Mouse (Mus musculus) C2C12 (cell line): ENCODE results near the gene Kdm2b. TPM values are rescaled to one million over a fixed set of nuclear protein-coding genes. Genes with fewer than 3 reads are reported as not detected.

ENCODE experiments used
- H3K27me3 ChIP-seq: one replicate; pipeline ENCODE4 v1.6.1; 2011; ENCODE audit not compliant: control insufficient read depth, insufficient read depth, insufficient read length
- H3K36me3 ChIP-seq: one replicate; pipeline ENCODE4 v1.6.1; 2011; ENCODE audit not compliant: control insufficient read depth, insufficient read depth
- H3K4me3 ChIP-seq: one replicate; pipeline ENCODE4 v1.5.1; 2011; ENCODE audit warnings: mild to moderate bottlenecking, control low read depth; ENCODE audit not compliant: poor library complexity, insufficient read depth, severe bottlenecking
- H3K79me2 ChIP-seq: one replicate; pipeline ENCODE4 v1.6.1; 2011; ENCODE audit not compliant: control insufficient read depth, insufficient read depth
- H3K79me3 ChIP-seq: one replicate; pipeline ENCODE4 v1.6.1; 2011; ENCODE audit warnings: low read depth, control low read depth
- H3ac ChIP-seq: one replicate; pipeline ENCODE3; 2011; ENCODE audit warnings: low read depth; ENCODE audit not compliant: control insufficient read depth, insufficient read length
- CEBPB ChIP-seq: IDR thresholded peaks from one replicate; pipeline ENCODE4 v1.6.1; 2011; ENCODE audit warnings: low read depth, mild to moderate bottlenecking, control low read depth, moderate library complexity
- CTCF ChIP-seq: IDR thresholded peaks from one replicate; pipeline ENCODE4 v1.5.1; 2011; ENCODE audit not compliant: control insufficient read depth, insufficient read depth, insufficient read length
- FOSL1 ChIP-seq: IDR thresholded peaks from one replicate; pipeline ENCODE4 v1.8.0; 2011; ENCODE audit warnings: mild to moderate bottlenecking, low read length; ENCODE audit not compliant: poor library complexity, insufficient read depth, severe bottlenecking
- MAX ChIP-seq: IDR thresholded peaks from one replicate; pipeline ENCODE4 v1.6.1; 2011; ENCODE audit warnings: mild to moderate bottlenecking, control low read depth
- MYOD1 ChIP-seq: IDR thresholded peaks from one replicate; pipeline ENCODE4 v1.6.1; 2011; ENCODE audit warnings: low read depth; ENCODE audit not compliant: control insufficient read depth, insufficient read length
- MYOG ChIP-seq: IDR thresholded peaks from one replicate; pipeline ENCODE4 v1.6.1; 2011; ENCODE audit not compliant: control insufficient read depth, insufficient read length; ENCODE audit errors: extremely low read depth
- USF1 ChIP-seq: IDR thresholded peaks from one replicate; pipeline ENCODE4 v1.6.1; 2011; ENCODE audit warnings: low read depth, mild to moderate bottlenecking, control low read depth, moderate library complexity
- long read RNA-seq, 2 experiments: library from polyadenylated mRNA; unstranded; transcript quantifications; one replicate each; pipeline ENCODE4 v2.0.0; 2019 to 2020
- polyA plus RNA-seq: library from polyadenylated mRNA; unstranded; fragments of >200 nt; fragmentation: generic; extraction: Trizol; gene quantifications from one replicate; pipeline ENCODE4 v1.2.1, GENCODE M21; 2012; ENCODE audit warnings: missing spikeins

Gene Kdm2b
- 15.3 TPM for polyA plus RNA-seq
- long read RNA-seq, experiment 1, partial matches to known transcripts, result 0 of 2 reads
- long read RNA-seq, experiment 1, other reads (novel, unspliced or antisense), result 0 of 2 reads
- long read RNA-seq, experiment 2, full-length matches to known transcripts, result 134 of 167 reads
- long read RNA-seq, experiment 2, partial matches to known transcripts, result 12 of 167 reads
- long read RNA-seq, experiment 2, other reads (novel, unspliced or antisense), result 21 of 167 reads

DNA sequence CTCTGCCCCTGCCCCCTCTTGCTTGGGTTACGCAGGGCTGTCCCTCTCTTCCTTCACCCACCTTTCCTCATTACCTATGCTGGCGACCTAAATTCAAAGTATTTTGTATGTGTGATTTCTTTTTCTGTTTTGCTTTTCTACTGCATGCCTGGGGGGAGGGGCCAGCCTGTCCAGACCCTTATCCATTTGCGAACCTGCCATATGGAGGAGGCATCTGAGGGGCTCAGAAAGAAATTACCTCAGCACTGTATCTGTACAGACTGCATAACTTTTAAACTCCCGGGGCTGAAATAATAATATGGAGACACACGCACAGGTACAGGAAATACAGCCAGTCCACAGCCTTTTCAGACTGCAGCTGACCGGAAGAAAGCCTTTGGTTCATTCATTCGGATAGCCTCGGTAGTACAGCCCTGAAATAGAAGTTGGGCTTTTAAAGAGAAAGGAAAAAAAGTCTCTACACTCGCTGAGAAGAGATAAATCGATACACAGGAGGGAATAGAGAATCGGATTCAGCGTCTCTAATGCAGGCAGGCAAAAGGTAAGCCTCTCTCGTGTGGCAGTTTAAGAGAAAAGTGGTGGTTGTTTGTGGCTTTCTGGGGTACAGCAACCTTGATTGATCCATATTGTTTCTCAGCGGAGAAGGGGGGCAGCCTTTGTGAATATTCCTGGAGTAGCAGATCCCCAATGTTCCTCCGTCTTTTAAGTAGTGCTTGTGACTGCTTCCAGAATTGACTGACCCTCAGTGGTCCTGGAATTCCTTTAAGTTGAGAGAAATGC lies at the start of gene Kdm2b:
Gene Kdm2b (minus strand): TSS at position 273 of the 780 bp plus-strand sequence.
- no peak for TF ChIP-seq CEBPB
- no peak for TF ChIP-seq USF1
- TF ChIP-seq MAX, result no peak
- no peak for TF ChIP-seq MYOG
- TF ChIP-seq MYOD1, result no peak
- TF ChIP-seq CTCF, result no peak
- no peak for TF ChIP-seq FOSL1
- Histone ChIP-seq H3K4me3 (peak within 1 kb of the TSS; percentile 51), H3K36me3 (no peaks in the 10 kb centered on the region)

DNA sequence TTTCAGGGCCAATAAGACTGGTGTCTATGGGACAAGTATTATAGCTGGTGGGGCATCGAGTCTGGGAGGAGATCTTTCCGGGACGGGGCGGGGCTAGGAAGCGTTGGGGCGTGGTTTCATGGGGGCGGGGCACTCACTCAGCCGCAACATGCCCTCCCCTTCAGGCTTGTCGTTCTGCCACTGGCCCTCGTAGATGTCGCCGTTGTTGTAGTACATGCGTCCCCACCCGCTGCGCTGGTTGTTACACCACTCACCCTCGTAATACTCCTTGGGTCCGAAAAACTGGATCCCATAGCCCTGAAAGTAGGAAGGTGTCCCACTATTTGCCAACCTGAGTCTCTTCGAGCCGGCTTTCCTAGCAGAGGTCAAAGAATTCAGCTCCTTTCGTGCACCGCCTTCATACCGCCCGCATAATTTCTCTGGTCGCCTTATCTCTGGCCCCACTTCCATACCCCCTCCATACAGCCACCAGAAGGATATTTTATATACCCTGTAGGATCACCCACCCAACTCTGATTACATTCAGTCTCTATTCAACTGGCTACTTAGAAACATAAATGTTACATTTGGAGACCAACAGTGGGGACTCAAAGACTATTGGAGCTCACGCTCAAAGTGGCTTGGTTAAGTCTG lies 49.6 kb upstream of the Kdm2b start:
- no peak overlapping the region for H3ac ChIP-seq
- no peaks in the 10 kb centered on the region for H3K36me3 ChIP-seq
- H3K4me3 ChIP-seq, result no peak overlapping the region
- H3K79me3 ChIP-seq, result no peaks in the 10 kb centered on the region
- no peaks in the 10 kb centered on the region for H3K27me3 ChIP-seq
- no peaks in the 10 kb centered on the region for H3K79me2 ChIP-seq
- TF ChIP-seq MYOG, result no peak
- TF ChIP-seq USF1, result no peak
- TF ChIP-seq MYOD1, result no peak
- TF ChIP-seq FOSL1, result no peak

More for the DNA sequence above, at the start of gene Kdm2b:
- Histone ChIP-seq H3ac (peak within 1 kb of the TSS; percentile 79), H3K79me2 (no peaks in the 10 kb centered on the region), H3K79me3 (no peaks in the 10 kb centered on the region), H3K27me3 (no peaks in the 10 kb centered on the region)

DNA sequence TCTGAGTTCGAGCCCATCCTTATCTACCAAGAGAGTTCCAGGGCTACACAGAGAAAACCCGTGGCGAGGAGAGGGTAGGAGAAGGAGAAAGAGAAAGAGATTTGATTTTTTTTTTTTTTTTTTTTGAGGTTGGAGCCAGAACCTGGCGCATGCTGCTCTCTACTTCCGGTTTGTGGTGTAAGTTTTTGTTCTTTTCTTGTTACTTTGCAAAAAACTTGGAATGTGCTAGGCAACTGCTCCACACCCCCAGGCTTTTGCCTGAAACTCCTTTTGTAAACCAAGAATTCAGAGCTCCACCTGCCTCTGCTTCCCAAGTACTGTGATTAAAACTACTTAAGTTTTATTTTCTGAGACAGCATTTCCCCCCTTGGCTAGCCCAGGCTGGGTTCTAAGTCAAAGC lies 48.5 kb upstream of the Kdm2b start:
- H3K27me3 ChIP-seq, result no peaks in the 10 kb centered on the region
- no peaks in the 10 kb centered on the region for H3K79me3 ChIP-seq
- no peaks in the 10 kb centered on the region for H3K36me3 ChIP-seq
- no peak overlapping the region for H3ac ChIP-seq
- H3K4me3 ChIP-seq, result no peak overlapping the region
- H3K79me2 ChIP-seq, result no peaks in the 10 kb centered on the region
- TF ChIP-seq USF1, result no peak
- TF ChIP-seq CTCF, result no peak
- TF ChIP-seq MAX, result no peak
- no peak for TF ChIP-seq MYOD1
- no peak for TF ChIP-seq FOSL1
- TF ChIP-seq CEBPB, result no peak
- TF ChIP-seq MYOG, result no peak

DNA sequence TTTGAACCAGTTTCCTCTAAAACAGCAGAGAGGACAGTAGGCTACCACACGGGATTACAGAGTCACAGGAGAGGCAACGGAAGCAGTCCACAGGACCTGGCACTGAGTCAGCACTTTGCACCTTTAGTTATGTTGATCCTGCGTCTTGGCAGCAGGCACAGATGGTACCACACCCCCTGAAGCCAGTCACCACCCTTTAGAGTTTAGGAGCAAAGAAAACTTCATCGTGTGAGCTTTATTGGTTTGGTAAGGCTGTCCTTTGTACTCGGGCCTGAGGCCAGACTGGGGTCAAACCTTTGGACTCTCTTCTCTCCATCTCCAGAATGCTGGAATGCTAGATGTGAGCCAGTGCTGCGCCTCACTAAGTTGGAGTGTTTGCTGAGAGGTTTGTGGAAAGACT lies 45.9 kb upstream of the Kdm2b start:
- H3K36me3 ChIP-seq, result no peaks in the 10 kb centered on the region
- H3K4me3 ChIP-seq, result no peak overlapping the region
- no peaks in the 10 kb centered on the region for H3K27me3 ChIP-seq
- no peaks in the 10 kb centered on the region for H3K79me2 ChIP-seq
- H3K79me3 ChIP-seq, result no peaks in the 10 kb centered on the region
- H3ac ChIP-seq, result no peak overlapping the region
- TF ChIP-seq CEBPB, result no peak
- TF ChIP-seq CTCF, result no peak
- no peak for TF ChIP-seq MYOG
- TF ChIP-seq MYOD1, result no peak
- TF ChIP-seq USF1, result no peak
- no peak for TF ChIP-seq FOSL1
- no peak for TF ChIP-seq MAX

DNA sequence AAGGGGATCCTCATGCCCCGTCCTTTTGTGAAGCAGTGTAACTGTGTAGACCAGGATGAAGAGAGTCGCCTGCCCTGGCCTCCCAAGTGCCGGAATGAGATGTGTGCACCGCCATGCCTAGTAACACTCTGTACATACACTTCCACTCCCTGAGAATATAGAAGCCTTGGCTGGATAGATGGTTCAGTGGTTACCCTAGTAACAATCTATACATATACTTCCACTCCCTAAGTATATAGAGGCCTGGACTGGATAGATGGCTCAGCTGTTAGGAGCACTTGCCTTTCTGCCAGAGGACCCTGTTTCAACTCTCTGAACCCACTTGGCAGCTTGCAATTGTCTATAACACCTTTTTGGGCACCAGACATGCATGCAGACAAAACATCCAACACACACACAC lies 45.5 kb upstream of the Kdm2b start:
- H3K36me3 ChIP-seq, result no peaks in the 10 kb centered on the region
- TF ChIP-seq MAX (no peak), USF1 (no peak), CEBPB (no peak), CTCF (no peak), FOSL1 (no peak), MYOG (no peak), MYOD1 (no peak)
- H3ac ChIP-seq, result no peak overlapping the region
- H3K79me2 ChIP-seq, result no peaks in the 10 kb centered on the region
- no peaks in the 10 kb centered on the region for H3K79me3 ChIP-seq
- no peak overlapping the region for H3K4me3 ChIP-seq
- no peaks in the 10 kb centered on the region for H3K27me3 ChIP-seq

DNA sequence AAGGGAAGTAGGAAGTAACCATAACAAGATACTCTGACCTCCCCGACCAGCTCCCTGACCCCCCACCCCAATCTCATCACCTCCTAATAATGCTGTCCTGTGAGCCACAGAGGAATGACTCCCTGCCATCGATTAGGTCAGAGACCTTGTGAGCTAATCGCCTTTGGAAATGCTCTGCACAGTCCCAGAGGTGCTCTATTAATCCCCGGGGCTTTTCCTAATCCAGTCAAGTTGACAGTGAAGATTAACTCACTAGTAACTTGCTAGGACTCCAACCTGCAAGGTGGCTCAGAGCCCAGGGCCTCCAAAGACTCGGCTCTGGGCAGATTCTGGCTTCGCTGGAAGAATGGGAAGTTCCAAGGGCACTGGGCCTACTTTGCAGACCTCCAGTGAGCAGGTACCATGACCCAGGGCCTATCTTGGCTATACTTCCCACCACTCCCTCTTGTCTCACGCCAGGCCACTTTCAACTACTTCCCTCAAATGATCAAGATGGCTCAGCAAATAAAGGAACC lies 44.1 kb upstream of the Kdm2b start:
- no peak overlapping the region for H3ac ChIP-seq
- TF ChIP-seq MAX (no peak), MYOD1 (no peak), USF1 (no peak), MYOG (no peak)
- H3K36me3 ChIP-seq, result no peaks in the 10 kb centered on the region
- no peaks in the 10 kb centered on the region for H3K79me2 ChIP-seq
- no peaks in the 10 kb centered on the region for H3K79me3 ChIP-seq
- no peaks in the 10 kb centered on the region for H3K27me3 ChIP-seq
- no peak overlapping the region for H3K4me3 ChIP-seq
